Mouse (Mus musculus): ENCODE measurements at regions not wholly inside any gene's neighbourhood (a gene's known extent, or its start where the extent isn't known, plus 50 kb on each side); places are given as distances from the start of the nearest gene placed in this dataset.

GRCm38 (mm10) chr9:41761050-41761576 lies 363.0 kb downstream of the Sorl1 start:
- no peaks in the 10 kb centered on the region for H3K27me3 ChIP-seq (replicated peaks; ENCODE audit: control insufficient read depth, insufficient read depth, low read length)
- DNase-seq (ENCODE audit: low spot score) (peak; percentile 64), ATAC-seq (no peak)
- no peaks in the 10 kb centered on the region for H3K36me3 ChIP-seq (ENCODE audit: control insufficient read depth, insufficient read depth, low read length)
- no peak overlapping the region for H3K4me2 ChIP-seq (ENCODE audit: low read length)
- 17% methylated on average over 3 of the region's 3 CpGs for WGBS
- H3K27ac ChIP-seq (ENCODE audit: low read depth, low read length): no peak overlapping the region
- H3K4me1 ChIP-seq (ENCODE audit: control insufficient read depth, insufficient read depth, low read length): peaks cover 9% of the 10 kb centered on the region; the same call in 1 of the 2 replicates
- H3K4me3 ChIP-seq (ENCODE audit: low read depth, low read length): no peak overlapping the region
- H3K9me3 ChIP-seq (replicated peaks; ENCODE audit: control insufficient read depth, low read length): no peaks in the 10 kb centered on the region
- H3K9ac ChIP-seq (ENCODE audit: low read length): no peak overlapping the region

- DNase-seq (ENCODE audit: low spot score) (peak; percentile 74), ATAC-seq (peak; percentile 66; the same call in 1 of the 2 replicates)
Measured at GRCm38 (mm10) chr9:41754434-41755002, 369.6 kb downstream of the Sorl1 start.

GRCm38 (mm10) chr9:41745979-41746647 lies 378.0 kb downstream of the Sorl1 start:
- no peak overlapping the region for H3K4me2 ChIP-seq (ENCODE audit: low read length)
- H3K27ac ChIP-seq (ENCODE audit: low read depth, low read length): no peak overlapping the region
- H3K36me3 ChIP-seq (ENCODE audit: control insufficient read depth, insufficient read depth, low read length): no peaks in the 10 kb centered on the region
- no peaks in the 10 kb centered on the region for H3K9me3 ChIP-seq (replicated peaks; ENCODE audit: control insufficient read depth, low read length)
- 90% methylated on average over 5 of the region's 5 CpGs for WGBS
- H3K9ac ChIP-seq (ENCODE audit: low read length): no peak overlapping the region
- H3K4me1 ChIP-seq (ENCODE audit: control insufficient read depth, insufficient read depth, low read length): no peaks in the 10 kb centered on the region
- no peaks in the 10 kb centered on the region for H3K27me3 ChIP-seq (replicated peaks; ENCODE audit: control insufficient read depth, insufficient read depth, low read length)
- DNase-seq (ENCODE audit: low spot score) (no peak), ATAC-seq (no peak)
- H3K4me3 ChIP-seq (ENCODE audit: low read depth, low read length): no peak overlapping the region

More at GRCm38 (mm10) chr9:41754434-41755002, 369.6 kb downstream of the Sorl1 start:
- peaks cover 9% of the 10 kb centered on the region for H3K4me1 ChIP-seq (ENCODE audit: control insufficient read depth, insufficient read depth, low read length)
- H3K36me3 ChIP-seq (ENCODE audit: control insufficient read depth, insufficient read depth, low read length): no peaks in the 10 kb centered on the region
- H3K4me2 ChIP-seq (ENCODE audit: low read length): no peak overlapping the region
- H3K27ac ChIP-seq (ENCODE audit: low read depth, low read length): peak overlapping the region; percentile 44; the same call in 1 of the 2 replicates
- 63% methylated on average over 6 of the region's 6 CpGs for WGBS
- H3K27me3 ChIP-seq (replicated peaks; ENCODE audit: control insufficient read depth, insufficient read depth, low read length): no peaks in the 10 kb centered on the region
- H3K9ac ChIP-seq (ENCODE audit: low read length): no peak overlapping the region
- H3K4me3 ChIP-seq (ENCODE audit: low read depth, low read length): no peak overlapping the region
- H3K9me3 ChIP-seq (replicated peaks; ENCODE audit: control insufficient read depth, low read length): no peaks in the 10 kb centered on the region

DNA sequence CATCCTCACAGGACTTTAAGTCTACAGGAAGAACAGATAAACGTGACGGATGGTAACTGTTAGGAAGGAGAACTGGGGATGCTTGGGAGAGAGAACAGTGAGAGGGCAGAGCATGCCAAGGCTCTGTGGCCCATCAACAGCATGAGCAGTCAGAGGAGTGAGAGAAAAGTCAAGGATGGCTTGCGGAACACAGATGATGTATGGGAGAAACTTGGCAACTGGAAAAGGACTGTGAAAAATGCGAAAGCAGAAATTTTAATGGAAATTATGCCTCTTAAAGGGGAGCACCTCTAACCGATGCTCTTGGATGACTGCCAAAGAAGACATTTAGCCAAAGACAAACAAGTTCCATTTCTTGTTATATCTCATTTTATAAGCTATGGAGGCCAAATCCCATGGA lies 382.6 kb downstream of the Sorl1 start:
- peaks cover 11% of the 10 kb centered on the region for H3K4me1 ChIP-seq (ENCODE audit: control insufficient read depth, insufficient read depth, low read length)
- H3K9me3 ChIP-seq (replicated peaks; ENCODE audit: control insufficient read depth, low read length): no peaks in the 10 kb centered on the region
- no peak overlapping the region; the same call in 1 of the 2 replicates for H3K27ac ChIP-seq (ENCODE audit: low read depth, low read length)
- no peak overlapping the region for H3K4me2 ChIP-seq (ENCODE audit: low read length)
- 66% methylated on average over 5 of the region's 5 CpGs for WGBS
- no peak overlapping the region for H3K9ac ChIP-seq (ENCODE audit: low read length)
- DNase-seq (ENCODE audit: low spot score) (peak; percentile 57), ATAC-seq (no peak)
- H3K36me3 ChIP-seq (ENCODE audit: control insufficient read depth, insufficient read depth, low read length): no peaks in the 10 kb centered on the region
- H3K27me3 ChIP-seq (replicated peaks; ENCODE audit: control insufficient read depth, insufficient read depth, low read length): no peaks in the 10 kb centered on the region
- no peak overlapping the region for H3K4me3 ChIP-seq (ENCODE audit: low read depth, low read length)

DNA sequence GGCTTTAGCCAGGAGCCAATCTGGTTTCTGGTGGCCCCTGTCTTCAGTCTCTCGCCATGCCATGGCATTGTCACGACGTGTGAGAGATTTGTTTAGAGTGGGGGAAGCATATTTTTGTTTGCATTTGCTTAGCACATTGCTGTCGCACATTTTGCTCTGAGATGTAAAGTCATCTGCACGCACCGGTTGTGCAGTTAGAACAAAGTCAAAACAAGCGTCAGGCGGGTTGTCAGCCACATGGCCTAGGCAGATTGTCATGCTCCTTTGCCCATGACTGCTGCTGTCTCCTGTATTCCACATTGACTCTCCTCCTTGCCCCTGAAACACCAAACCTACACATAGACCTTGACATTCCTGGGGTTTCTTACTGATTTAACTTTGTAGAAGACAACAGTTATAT lies 383.6 kb downstream of the Sorl1 start:
- Histone ChIP-seq H3K9me3 (replicated peaks; ENCODE audit: control insufficient read depth, low read length) (no peaks in the 10 kb centered on the region), H3K4me3 (ENCODE audit: low read depth, low read length) (no peak overlapping the region), H3K27me3 (replicated peaks; ENCODE audit: control insufficient read depth, insufficient read depth, low read length) (no peaks in the 10 kb centered on the region), H3K27ac (ENCODE audit: low read depth, low read length) (no peak overlapping the region; the same call in 1 of the 2 replicates), H3K4me1 (ENCODE audit: control insufficient read depth, insufficient read depth, low read length) (peaks cover 11% of the 10 kb centered on the region), H3K4me2 (ENCODE audit: low read length) (no peak overlapping the region), H3K9ac (ENCODE audit: low read length) (no peak overlapping the region), H3K36me3 (ENCODE audit: control insufficient read depth, insufficient read depth, low read length) (no peaks in the 10 kb centered on the region)
- DNase-seq (ENCODE audit: low spot score): peak; percentile 59
- 81% methylated on average over 8 of the region's 8 CpGs for WGBS
- no peak for ATAC-seq

DNA sequence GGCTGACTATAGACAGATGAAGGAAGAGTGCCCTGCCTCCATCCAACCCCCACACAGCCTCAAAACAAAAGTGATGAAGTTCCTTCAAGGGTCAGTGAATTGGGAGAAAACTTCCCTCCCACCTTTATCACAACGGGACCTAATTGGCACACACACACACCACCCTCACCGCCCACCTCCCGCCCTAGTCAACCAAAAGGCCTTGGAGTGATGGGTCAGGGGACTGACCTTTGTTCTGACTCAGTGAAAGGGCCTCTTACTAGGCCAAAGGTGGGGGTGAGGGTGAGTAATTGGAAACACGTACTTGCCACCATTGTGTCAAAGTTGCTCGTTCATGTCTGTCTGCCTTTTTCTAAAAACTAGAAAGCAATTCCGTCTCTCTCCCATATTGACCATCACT lies 386.4 kb downstream of the Sorl1 start:
- H3K9ac ChIP-seq (ENCODE audit: low read length): no peak overlapping the region
- H3K4me2 ChIP-seq (ENCODE audit: low read length): peak overlapping the region; percentile 62

GRCm38 (mm10) chr9:41736881-41737280 lies 387.2 kb downstream of the Sorl1 start:
- Histone ChIP-seq H3K27me3 (replicated peaks; ENCODE audit: control insufficient read depth, insufficient read depth, low read length) (no peaks in the 10 kb centered on the region), H3K4me2 (ENCODE audit: low read length) (peak overlapping the region; percentile 62), H3K4me1 (ENCODE audit: control insufficient read depth, insufficient read depth, low read length) (peaks cover 19% of the 10 kb centered on the region), H3K9ac (ENCODE audit: low read length) (peak overlapping the region; percentile 63), H3K9me3 (replicated peaks; ENCODE audit: control insufficient read depth, low read length) (no peaks in the 10 kb centered on the region), H3K36me3 (ENCODE audit: control insufficient read depth, insufficient read depth, low read length) (no peaks in the 10 kb centered on the region), H3K27ac (ENCODE audit: low read depth, low read length) (peak overlapping the region; percentile 99), H3K4me3 (ENCODE audit: low read depth, low read length) (peak overlapping the region; percentile 32)
- ATAC-seq (peak; percentile 33), DNase-seq (ENCODE audit: low spot score) (peak; percentile 85)
- 2% methylated on average over 6 of the region's 6 CpGs for WGBS

More for the DNA sequence above, 386.4 kb downstream of the Sorl1 start:
- DNase-seq (ENCODE audit: low spot score) (no peak), ATAC-seq (no peak)
- WGBS: 21% methylated on average over 6 of the region's 6 CpGs
- Histone ChIP-seq H3K4me1 (ENCODE audit: control insufficient read depth, insufficient read depth, low read length) (peaks cover 19% of the 10 kb centered on the region), H3K36me3 (ENCODE audit: control insufficient read depth, insufficient read depth, low read length) (no peaks in the 10 kb centered on the region), H3K9me3 (replicated peaks; ENCODE audit: control insufficient read depth, low read length) (no peaks in the 10 kb centered on the region), H3K27ac (ENCODE audit: low read depth, low read length) (peak overlapping the region; percentile 99), H3K4me3 (ENCODE audit: low read depth, low read length) (no peak overlapping the region), H3K27me3 (replicated peaks; ENCODE audit: control insufficient read depth, insufficient read depth, low read length) (no peaks in the 10 kb centered on the region)

- peak; percentile 72 for ATAC-seq
- peak overlapping the region; percentile 63 for H3K9ac ChIP-seq (ENCODE audit: low read length)
- H3K9me3 ChIP-seq (replicated peaks; ENCODE audit: control insufficient read depth, low read length): no peaks in the 10 kb centered on the region
- H3K27me3 ChIP-seq (replicated peaks; ENCODE audit: control insufficient read depth, insufficient read depth, low read length): no peaks in the 10 kb centered on the region
- peak overlapping the region; percentile 32 for H3K4me3 ChIP-seq (ENCODE audit: low read depth, low read length)
- H3K4me1 ChIP-seq (ENCODE audit: control insufficient read depth, insufficient read depth, low read length): peaks cover 19% of the 10 kb centered on the region
- H3K36me3 ChIP-seq (ENCODE audit: control insufficient read depth, insufficient read depth, low read length): no peaks in the 10 kb centered on the region
- peak; percentile 90 for DNase-seq (ENCODE audit: low spot score)
- WGBS: under 1% methylated on average over 16 of the region's 16 CpGs
- H3K4me2 ChIP-seq (ENCODE audit: low read length): peak overlapping the region; percentile 62
- H3K27ac ChIP-seq (ENCODE audit: low read depth, low read length): peak overlapping the region; percentile 99
Measured at GRCm38 (mm10) chr9:41736234-41736859, 387.8 kb downstream of the Sorl1 start.
